Mouse (Mus musculus): ENCODE measurements around the gene Amph.

GRCm38 (mm10) chr13:19139104-19139503 lies 191.1 kb downstream of the Amph start:
- TF ChIP-seq CTCF (conservative IDR thresholded peaks at IDR 0.05; ENCODE audit: low read length) (no peak), POU5F1 (IDR thresholded peaks at IDR 0.05; ENCODE audit: borderline replicate concordance, low read length) (no peak)

Data from E14TG2a.4 (cell line).